Mouse (Mus musculus) stomach, embryonic 15.5 days (tissue): ENCODE results near the gene Tef. TPM values are rescaled to one million over a fixed set of nuclear protein-coding genes. Genes with fewer than 3 reads are reported as not detected.

ENCODE experiments used
- ATAC-seq: fragments of 200-750 bp; cut with Nextera tagmentation; 2 replicates; pipeline ENCODE4 v1.8.0; 2017; ENCODE audit warnings: low read depth, moderate number of reproducible peaks, moderate TSS enrichment; ENCODE audit not compliant: insufficient read depth, low FRiP score
- H3K27ac ChIP-seq: fragments of 300-500 bp; sonication (generic); 2 replicates; pipeline ENCODE4 v1.5.1; 2015; ENCODE audit warnings: mild to moderate bottlenecking, inconsistent platforms
- H3K27me3 ChIP-seq: fragments of 300-500 bp; sonication (generic); replicated peaks from 2 replicates; pipeline ENCODE4 v1.6.1; 2015; ENCODE audit warnings: inconsistent platforms
- H3K36me3 ChIP-seq: fragments of 300-500 bp; sonication (generic); 2 replicates; pipeline ENCODE4 v1.6.1; 2015; ENCODE audit warnings: inconsistent platforms
- H3K4me1 ChIP-seq: fragments of 300-500 bp; sonication (generic); 2 replicates; pipeline ENCODE4 v1.6.1; 2015; ENCODE audit warnings: inconsistent platforms
- H3K4me2 ChIP-seq: fragments of 300-500 bp; sonication (generic); 2 replicates; pipeline ENCODE4 v1.6.1; 2015; ENCODE audit warnings: mild to moderate bottlenecking, inconsistent platforms
- H3K4me3 ChIP-seq: fragments of 300-500 bp; sonication (generic); replicated peaks from 2 replicates; pipeline ENCODE4 v1.5.1; 2015; ENCODE audit warnings: inconsistent platforms
- H3K9ac ChIP-seq: fragments of 300-500 bp; sonication (generic); 2 replicates; pipeline ENCODE4 v1.6.1; 2015; ENCODE audit warnings: inconsistent platforms
- H3K9me3 ChIP-seq: fragments of 300-500 bp; sonication (generic); 2 replicates; pipeline ENCODE4 v1.6.1; 2016; ENCODE audit warnings: inconsistent platforms
- WGBS: fragments of 180-500 bp; shearing (Covaris S2); methylation state at CpG from one replicate; pipeline ENCODE4 v1.1.7; 2015; 5-methylcytosine and 5-hydroxymethylcytosine counted together
- polyA plus RNA-seq: library from polyadenylated mRNA; unstranded; fragments of >200 nt; fragmentation: Nextera tagmentation; extraction: Ambion mirVana; gene quantifications from 2 replicates; pipeline ENCODE4 v1.2.1, GENCODE M21; 2015

Gene Tef
- polyA plus RNA-seq, 1 experiment from 2014 or later, result 24.1 TPM

GRCm38 (mm10) chr15:81856030-81856790, 54.0 kb downstream of the Tef start:
- H3K4me1 ChIP-seq, result peaks cover 2% of the 10 kb centered on the region; the same call in 1 of the 2 replicates
- ATAC-seq, result peak; percentile 88
- H3K27me3 ChIP-seq, result no peaks in the 10 kb centered on the region
- H3K9ac ChIP-seq, result peak overlapping the region; percentile 97
- H3K4me3 ChIP-seq, result peak overlapping the region; percentile 93
- H3K27ac ChIP-seq, result peak overlapping the region; percentile 98
- peaks cover 10% of the 10 kb centered on the region; the same call in 1 of the 2 replicates for H3K36me3 ChIP-seq
- H3K4me2 ChIP-seq, result peak overlapping the region; percentile 92
- H3K9me3 ChIP-seq, result no peaks in the 10 kb centered on the region
- WGBS, result 0% methylated on average over 28 of the region's 28 CpGs

- peaks cover 2% of the 10 kb centered on the region; the same call in 1 of the 2 replicates for H3K4me1 ChIP-seq
- peak overlapping the region; percentile 97 for H3K9ac ChIP-seq
- no peaks in the 10 kb centered on the region for H3K27me3 ChIP-seq
- no peak for ATAC-seq
- peak overlapping the region; percentile 98 for H3K27ac ChIP-seq
- H3K4me2 ChIP-seq, result peak overlapping the region; percentile 92
- H3K36me3 ChIP-seq, result peaks cover 2% of the 10 kb centered on the region; the same call in 1 of the 2 replicates
- H3K4me3 ChIP-seq, result peak overlapping the region; percentile 93
- WGBS, result under 1% methylated on average over 14 of the region's 14 CpGs
- H3K9me3 ChIP-seq, result no peaks in the 10 kb centered on the region
Observed at GRCm38 (mm10) chr15:81856938-81857723, 54.9 kb downstream of the Tef start.

GRCm38 (mm10) chr15:81857724-81858116, 55.5 kb downstream of the Tef start:
- ATAC-seq, result peak; percentile 9; the same call in 1 of the 2 replicates
- Histone ChIP-seq H3K4me2 (peak overlapping the region; percentile 92), H3K9me3 (no peaks in the 10 kb centered on the region), H3K4me1 (peaks cover 2% of the 10 kb centered on the region; the same call in 1 of the 2 replicates), H3K9ac (peak overlapping the region; percentile 97), H3K27ac (peak overlapping the region; percentile 98), H3K27me3 (no peaks in the 10 kb centered on the region), H3K36me3 (0 out of 2 replicates have a peak, but pooled peaks cover 2% of the 10 kb centered on the region), H3K4me3 (peak overlapping the region; percentile 93)
- under 1% methylated on average over 33 of the region's 33 CpGs for WGBS

GRCm38 (mm10) chr15:81858138-81858516, 55.9 kb downstream of the Tef start:
- WGBS, result 0% methylated on average over 23 of the region's 23 CpGs
- H3K4me3 ChIP-seq, result peak overlapping the region; percentile 93
- peak overlapping the region; percentile 92 for H3K4me2 ChIP-seq
- no peaks in the 10 kb centered on the region for H3K27me3 ChIP-seq
- no peaks in the 10 kb centered on the region for H3K9me3 ChIP-seq
- peak overlapping the region; percentile 97 for H3K9ac ChIP-seq
- peak overlapping the region; percentile 98 for H3K27ac ChIP-seq
- H3K36me3 ChIP-seq, result 0 out of 2 replicates have a peak, but pooled peaks cover under 1% of the 10 kb centered on the region
- ATAC-seq, result peak; percentile 21; the same call in 1 of the 2 replicates
- H3K4me1 ChIP-seq, result peaks cover 2% of the 10 kb centered on the region; the same call in 1 of the 2 replicates

GRCm38 (mm10) chr15:81858517-81859329, 56.5 kb downstream of the Tef start, which contains the start of gene Tob2:
Gene Tob2 (minus strand): TSS chr15:81858796.
- peak within 1 kb of the TSS; percentile 97 for H3K9ac ChIP-seq
- H3K9me3 ChIP-seq, result no peaks in the 10 kb centered on the region
- 0 out of 2 replicates have a peak, but pooled peaks cover 2% of the 10 kb centered on the region for H3K36me3 ChIP-seq
- peak; percentile 5; the same call in 1 of the 2 replicates for ATAC-seq
- no peaks in the 10 kb centered on the region for H3K27me3 ChIP-seq
- H3K4me3 ChIP-seq, result peak within 1 kb of the TSS; percentile 93
- peaks cover 2% of the 10 kb centered on the region; the same call in 1 of the 2 replicates for H3K4me1 ChIP-seq
- peak within 1 kb of the TSS; percentile 92 for H3K4me2 ChIP-seq
- H3K27ac ChIP-seq, result peak within 1 kb of the TSS; percentile 98
- under 1% methylated on average over 44 of the region's 44 CpGs for WGBS

GRCm38 (mm10) chr15:81859330-81860255, 57.4 kb downstream of the Tef start:
- H3K4me3 ChIP-seq, result peak overlapping the region; percentile 93
- ATAC-seq, result peak; percentile 82

GRCm38 (mm10) chr15:81860471-81861135, 58.4 kb downstream of the Tef start:
- Histone ChIP-seq H3K27ac (peak overlapping the region; percentile 98), H3K4me2 (peak overlapping the region; percentile 92), H3K4me1 (peaks cover 2% of the 10 kb centered on the region; the same call in 1 of the 2 replicates), H3K4me3 (no peak overlapping the region), H3K36me3 (peaks cover 16% of the 10 kb centered on the region; the same call in 1 of the 2 replicates), H3K9me3 (no peaks in the 10 kb centered on the region), H3K27me3 (no peaks in the 10 kb centered on the region), H3K9ac (no peak overlapping the region)
- WGBS, result 34% methylated on average over 8 of the region's 8 CpGs
- no peak for ATAC-seq

More at GRCm38 (mm10) chr15:81859330-81860255, 57.4 kb downstream of the Tef start:
- 0% methylated on average over 39 of the region's 39 CpGs for WGBS
- Histone ChIP-seq H3K4me1 (peaks cover 2% of the 10 kb centered on the region; the same call in 1 of the 2 replicates), H3K36me3 (peaks cover 8% of the 10 kb centered on the region; the same call in 1 of the 2 replicates), H3K27me3 (no peaks in the 10 kb centered on the region), H3K9me3 (no peaks in the 10 kb centered on the region), H3K27ac (peak overlapping the region; percentile 98), H3K9ac (peak overlapping the region; percentile 97), H3K4me2 (peak overlapping the region; percentile 92)

GRCm38 (mm10) chr15:81864238-81864637, 62.0 kb downstream of the Tef start:
- H3K9ac ChIP-seq, result no peak overlapping the region
- no peaks in the 10 kb centered on the region for H3K27me3 ChIP-seq
- H3K36me3 ChIP-seq, result peaks cover 50% of the 10 kb centered on the region
- 83% methylated on average over 7 of the region's 7 CpGs for WGBS
- no peaks in the 10 kb centered on the region for H3K9me3 ChIP-seq
- H3K27ac ChIP-seq, result no peak overlapping the region
- no peak for ATAC-seq
- no peak overlapping the region for H3K4me2 ChIP-seq
- H3K4me1 ChIP-seq, result no peaks in the 10 kb centered on the region
- H3K4me3 ChIP-seq, result no peak overlapping the region

- Histone ChIP-seq H3K4me3 (no peak overlapping the region), H3K4me2 (no peak overlapping the region), H3K9me3 (no peaks in the 10 kb centered on the region), H3K9ac (no peak overlapping the region), H3K4me1 (peaks cover 11% of the 10 kb centered on the region), H3K36me3 (peaks cover 53% of the 10 kb centered on the region), H3K27me3 (no peaks in the 10 kb centered on the region), H3K27ac (no peak overlapping the region)
- 97% methylated on average over 5 of the region's 5 CpGs for WGBS
- ATAC-seq, result no peak
Observed at GRCm38 (mm10) chr15:81869985-81870384, 67.8 kb downstream of the Tef start.
